In genomic region chr9:116919441-116920019, GRCm38 (mm10) we compare ENCODE assay signal across 10 mouse cellular contexts.
DNase-seq lines count a peak whose midpoint lies in the region; ATAC-seq lines count a peak whose summit lies in the region.
"Had no signal": no experiment of that assay in that cellular context is flagged by ENCODE, and none has a peak within 500 bp of the region (broad histone marks: within the 10 kb centered on the region; RNA-seq: fewer than 3 reads in every experiment).

No protein-coding gene starts in this region.

- H3K4me2 ChIP-seq in limb, embryonic 13.5 days (replicated peaks): no peak overlapping the region
- no peak overlapping the region for H3K4me2 ChIP-seq in stomach, embryonic 16.5 days (ENCODE audit: low read depth, low read length)
- H3K4me2 ChIP-seq: liver, embryonic 15.5 days had no signal

- H3K36me3 ChIP-seq in forebrain, embryonic 10.5 days (replicated peaks): no peaks in the 10 kb centered on the region
- no peaks in the 10 kb centered on the region for H3K36me3 ChIP-seq in limb, embryonic 13.5 days
- H3K36me3 ChIP-seq in stomach, embryonic 16.5 days (ENCODE audit: control insufficient read depth, insufficient read depth, low read length): no peaks in the 10 kb centered on the region
- H3K36me3 ChIP-seq: liver, embryonic 15.5 days had no signal

- H3K4me1 ChIP-seq in forebrain, embryonic 10.5 days: peaks cover 18% of the 10 kb centered on the region
- peaks cover 48% of the 10 kb centered on the region for H3K4me1 ChIP-seq in limb, embryonic 13.5 days
- H3K4me1 ChIP-seq in stomach, embryonic 16.5 days (ENCODE audit: control insufficient read depth, insufficient read depth, low read length): no peaks in the 10 kb centered on the region
- H3K4me1 ChIP-seq: liver, embryonic 15.5 days had no signal

- H3K9ac ChIP-seq in limb, embryonic 13.5 days: peak overlapping the region; percentile 31; the same call in 1 of the 2 replicates
- no peak overlapping the region for H3K9ac ChIP-seq in stomach, embryonic 16.5 days (ENCODE audit: low read length)
- H3K9ac ChIP-seq: liver, embryonic 15.5 days had no signal

- H3K27ac ChIP-seq in forebrain, embryonic 10.5 days: 0 out of 2 replicates have a peak overlapping the region, but pooled peaks have one; percentile 25
- no peak overlapping the region for H3K27ac ChIP-seq in limb, embryonic 13.5 days
- H3K27ac ChIP-seq in stomach, embryonic 16.5 days (ENCODE audit: low read length): peak overlapping the region; percentile 42
- H3K27ac ChIP-seq: liver, embryonic 15.5 days had no signal

- peak; percentile 36 for DNase-seq in left cerebral cortex, postnatal 4 days
- no peak for DNase-seq in left cerebral cortex, postnatal 36 days (ENCODE audit: low spot score in 2 of 2)
- peak; percentile 70 for DNase-seq in forebrain, embryonic 10.5 days (ENCODE audit: extremely low spot score, low spot score)
- no peak for DNase-seq in thymus, postnatal 4 days
- DNase-seq in kidney, adult 8-10 months: no peak
- DNase-seq in adrenal gland, adult 2 months: no peak
- DNase-seq: heart, postnatal 10 days had no signal

- no peak overlapping the region for H3K4me3 ChIP-seq in forebrain, embryonic 10.5 days
- H3K4me3 ChIP-seq in limb, embryonic 13.5 days: no peak overlapping the region
- no peak overlapping the region for H3K4me3 ChIP-seq in stomach, embryonic 16.5 days (replicated peaks; ENCODE audit: low read length)
- H3K4me3 ChIP-seq: liver, embryonic 15.5 days had no signal

- 0 out of 2 replicates have a peak, but pooled peaks have one; percentile 25 for ATAC-seq in limb, embryonic 13.5 days (ENCODE audit: low FRiP score, low read depth)
- peak; percentile 56; the same call in 1 of the 2 replicates for ATAC-seq in stomach, embryonic 16.5 days (ENCODE audit: insufficient read depth, low FRiP score)

- no peaks in the 10 kb centered on the region for H3K9me3 ChIP-seq in forebrain, embryonic 10.5 days
- H3K9me3 ChIP-seq in limb, embryonic 13.5 days: no peaks in the 10 kb centered on the region
- H3K9me3 ChIP-seq in stomach, embryonic 16.5 days (replicated peaks; ENCODE audit: control insufficient read depth, low read length): no peaks in the 10 kb centered on the region
- H3K9me3 ChIP-seq: liver, embryonic 15.5 days had no signal

- WGBS in forebrain, embryonic 10.5 days: 19% methylated on average over 12 of the region's 12 CpGs
- WGBS in limb, embryonic 13.5 days: 39% methylated on average over 12 of the region's 12 CpGs
- WGBS in stomach, embryonic 16.5 days: 47% methylated on average over 12 of the region's 12 CpGs

- intact Hi-C loops in left cerebral cortex, postnatal 4 days (cut with DNase I): no loop called here
- intact Hi-C loops in left cerebral cortex, postnatal 36 days (cut with DNase I): no loop called here

- peaks cover 94% of the 10 kb centered on the region for H3K27me3 ChIP-seq in forebrain, embryonic 10.5 days (ENCODE audit: poor library complexity, severe bottlenecking)
- no peaks in the 10 kb centered on the region for H3K27me3 ChIP-seq in limb, embryonic 13.5 days
- no peaks in the 10 kb centered on the region for H3K27me3 ChIP-seq in stomach, embryonic 16.5 days (ENCODE audit: control insufficient read depth, insufficient read depth, low read length)
- H3K27me3 ChIP-seq: liver, embryonic 15.5 days had no signal

Comparison
In these comparisons a context has a peak if more than half of its experiments do, and no peak if none do; other contexts are left out.
1. DNase-seq: peak in left cerebral cortex, postnatal 4 days (single experiment) and forebrain, embryonic 10.5 days (single experiment); none in left cerebral cortex, postnatal 36 days (0 of 2), thymus, postnatal 4 days (single experiment), kidney, adult 8-10 months (0 of 2) and adrenal gland, adult 2 months (single experiment).